Mouse (Mus musculus) kidney, postnatal 0 days (tissue): ENCODE results near the gene Sntb2. TPM values are rescaled to one million over a fixed set of nuclear protein-coding genes. Genes with fewer than 3 reads are reported as not detected.

Experiments used
- ATAC-seq: fragments of 200-750 bp; cut with Nextera tagmentation; replicated peaks from 2 replicates; pipeline ENCODE4 v1.8.0; 2017; ENCODE audit warnings: low read depth, moderate number of reproducible peaks, moderate TSS enrichment, moderate library complexity; ENCODE audit not compliant: low FRiP score
- DNase-seq: peaks from one replicate; pipeline ENCODE4 v3.0.0-alpha.2; 2016; ENCODE audit warnings: low spot score
- H3K27ac ChIP-seq: fragments of 300-500 bp; sonication (generic); 2 replicates; pipeline ENCODE4 v1.5.1; 2014; ENCODE audit warnings: mild to moderate bottlenecking
- H3K27me3 ChIP-seq: fragments of 300-500 bp; sonication (generic); 2 replicates; pipeline ENCODE4 v1.6.1; 2014; ENCODE audit warnings: low read length, mixed read lengths; ENCODE audit not compliant: insufficient read depth
- H3K36me3 ChIP-seq: fragments of 300-500 bp; sonication (generic); 2 replicates; pipeline ENCODE4 v1.6.1; 2014; ENCODE audit warnings: low read length, mixed read lengths; ENCODE audit not compliant: insufficient read depth
- H3K4me1 ChIP-seq: fragments of 300-500 bp; sonication (generic); replicated peaks from 2 replicates; pipeline ENCODE4 v1.6.1; 2014; ENCODE audit warnings: antibody characterized with exemption, low read length, mixed read lengths; ENCODE audit not compliant: insufficient read depth
- H3K4me2 ChIP-seq: fragments of 300-500 bp; sonication (generic); 2 replicates; pipeline ENCODE4 v1.6.1; 2014; ENCODE audit warnings: mild to moderate bottlenecking, low read length, moderate library complexity, mixed read lengths
- H3K4me3 ChIP-seq: fragments of 300-500 bp; sonication (generic); replicated peaks from 2 replicates; pipeline ENCODE4 v1.5.1; 2014; ENCODE audit warnings: low read depth, low read length
- H3K9ac ChIP-seq: fragments of 300-500 bp; sonication (generic); 2 replicates; pipeline ENCODE4 v1.6.1; 2014; ENCODE audit warnings: low read depth, low read length
- H3K9me3 ChIP-seq: fragments of 300-500 bp; sonication (generic); replicated peaks from 2 replicates; pipeline ENCODE4 v1.6.1; 2016; ENCODE audit warnings: low read length, inconsistent platforms, mixed read lengths
- CTCF ChIP-seq: IDR thresholded peaks from 2 replicates; pipeline ENCODE4 v1.5.1; 2016; ENCODE audit warnings: antibody characterized with exemption, low read depth, mild to moderate bottlenecking, moderate library complexity
- WGBS: fragments of 180-500 bp; shearing (Covaris S2); extraction: QIAGEN DNeasy Blood & Tissue Kit; methylation state at CpG from one replicate; pipeline ENCODE4 v1.1.7; 2014; 5-methylcytosine and 5-hydroxymethylcytosine counted together
- polyA plus RNA-seq: library from polyadenylated mRNA; unstranded; fragments of >200 nt; fragmentation: Nextera tagmentation; extraction: Ambion mirVana; gene quantifications from 2 replicates; pipeline ENCODE4 v1.2.1, GENCODE M21; 2015

The Sntb2 gene
- 10.1 and 10.5 TPM in 2 replicates for polyA plus RNA-seq

- H3K9me3 ChIP-seq = no peaks in the 10 kb centered on the region
- ATAC-seq = peak; percentile 74
- H3K9ac ChIP-seq = peak within 1 kb of the TSS; percentile 95
- H3K36me3 ChIP-seq = no peaks in the 10 kb centered on the region
- 2% methylated on average over 37 of the region's 41 CpGs for WGBS
- peak within 1 kb of the TSS; percentile 94 for H3K27ac ChIP-seq
- DNase-seq = peak; percentile 94
- peak within 1 kb of the TSS; percentile 97 for H3K4me3 ChIP-seq
- peaks cover 8% of the 10 kb centered on the region for H3K4me1 ChIP-seq
- TF ChIP-seq CTCF = 0 out of 2 replicates have a peak, but pooled peaks have one; percentile 6
- H3K4me2 ChIP-seq = peak within 1 kb of the TSS; percentile 92
- no peaks in the 10 kb centered on the region for H3K27me3 ChIP-seq
Observed at GRCm38 (mm10) chr8:106935324-106935869, at the start of gene Sntb2. Sntb2 (plus strand) TSS chr8:106935750.

DNA sequence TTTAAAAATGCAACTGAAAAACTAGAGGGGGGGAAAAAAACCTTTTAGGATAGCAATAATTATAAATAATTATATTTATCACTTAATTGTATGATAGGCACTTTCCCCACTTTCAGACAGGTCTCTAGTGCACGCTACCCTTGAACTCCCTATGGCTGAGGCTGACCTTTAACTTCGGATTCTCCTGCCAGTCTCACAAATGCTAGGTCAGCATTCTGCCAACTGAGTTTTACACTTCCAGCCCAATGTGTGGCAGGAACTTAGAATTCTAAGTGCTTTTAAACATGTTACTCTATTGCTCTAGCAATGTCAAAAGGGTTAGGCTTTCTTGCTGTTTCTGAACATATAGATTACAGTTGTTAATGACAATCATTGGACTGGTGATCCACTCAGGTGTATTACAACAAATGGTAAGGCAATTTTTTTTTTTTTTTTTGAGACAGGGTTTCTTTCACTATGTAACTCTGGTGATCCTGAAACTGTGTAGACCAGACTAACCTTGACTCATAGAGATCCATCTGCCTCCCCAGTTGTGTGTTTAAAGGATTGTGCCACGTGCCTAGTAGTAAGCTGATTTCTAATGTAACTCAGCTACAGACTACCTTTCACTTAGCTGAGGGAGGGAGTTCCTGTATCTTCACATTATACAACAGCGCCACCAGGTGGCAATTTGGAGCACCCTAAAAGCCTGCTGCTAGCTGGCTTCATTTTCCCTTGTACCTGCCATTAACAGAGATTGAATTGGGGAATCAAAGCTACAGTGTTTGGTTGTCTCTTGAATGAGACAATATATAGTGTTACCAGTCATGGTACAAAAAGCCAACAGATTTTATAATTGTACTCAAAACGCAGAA is 48.0 kb upstream of the Sntb2 start:
- no peak overlapping the region for H3K4me3 ChIP-seq
- ATAC-seq = 0 out of 2 replicates have a peak, but pooled peaks have one; percentile 35
- no peak overlapping the region for H3K4me2 ChIP-seq
- peaks cover 10% of the 10 kb centered on the region; the same call in 1 of the 2 replicates for H3K4me1 ChIP-seq
- 35% methylated on average over 5 of the region's 5 CpGs for WGBS
- H3K27me3 ChIP-seq = no peaks in the 10 kb centered on the region
- peak; percentile 94 for TF ChIP-seq CTCF
- H3K9me3 ChIP-seq = no peaks in the 10 kb centered on the region
- H3K9ac ChIP-seq = no peak overlapping the region
- peaks cover 25% of the 10 kb centered on the region for H3K36me3 ChIP-seq
- H3K27ac ChIP-seq = no peak overlapping the region
- DNase-seq = peak; percentile 94

DNA sequence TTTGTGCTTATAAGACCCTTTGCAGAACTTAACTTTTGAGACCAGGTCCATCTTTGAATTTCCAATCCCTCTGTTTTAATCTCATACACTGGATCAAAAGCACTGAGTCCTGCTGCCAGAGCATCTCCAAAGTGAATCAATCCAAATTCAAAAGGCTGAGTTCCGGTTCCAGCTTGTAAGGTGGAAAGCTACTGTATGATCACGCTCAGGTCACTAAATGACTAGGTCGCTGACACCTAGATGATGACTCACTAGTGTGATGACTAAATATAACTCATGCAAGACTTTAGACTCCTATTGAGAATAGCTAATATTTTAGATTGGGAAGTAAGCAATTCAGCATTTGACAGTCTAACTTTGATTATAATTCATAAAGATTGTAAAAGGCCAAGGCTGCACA is 46.7 kb upstream of the Sntb2 start:
- no peak for TF ChIP-seq CTCF
- WGBS = 73% methylated on average over 3 of the region's 3 CpGs
- no peaks in the 10 kb centered on the region for H3K27me3 ChIP-seq
- peaks cover 19% of the 10 kb centered on the region for H3K36me3 ChIP-seq
- H3K27ac ChIP-seq = no peak overlapping the region
- H3K9me3 ChIP-seq = no peaks in the 10 kb centered on the region
- H3K4me3 ChIP-seq = no peak overlapping the region
- H3K4me2 ChIP-seq = no peak overlapping the region
- no peak overlapping the region for H3K9ac ChIP-seq
- no peak for ATAC-seq
- peaks cover 10% of the 10 kb centered on the region; the same call in 1 of the 2 replicates for H3K4me1 ChIP-seq
- no peak for DNase-seq

GRCm38 (mm10) chr8:106892210-106892805 is 43.2 kb upstream of the Sntb2 start:
- WGBS = under 1% methylated on average over 15 of the region's 15 CpGs
- H3K27me3 ChIP-seq = no peaks in the 10 kb centered on the region
- H3K9ac ChIP-seq = peak overlapping the region; percentile 96
- H3K4me2 ChIP-seq = peak overlapping the region; percentile 70
- DNase-seq = peak; percentile 85
- peaks cover 10% of the 10 kb centered on the region; the same call in 1 of the 2 replicates for H3K4me1 ChIP-seq
- H3K36me3 ChIP-seq = peaks cover 5% of the 10 kb centered on the region; the same call in 1 of the 2 replicates
- TF ChIP-seq CTCF = no peak
- H3K9me3 ChIP-seq = no peaks in the 10 kb centered on the region
- H3K4me3 ChIP-seq = peak overlapping the region; percentile 65
- H3K27ac ChIP-seq = peak overlapping the region; percentile 96
- no peak for ATAC-seq

DNA sequence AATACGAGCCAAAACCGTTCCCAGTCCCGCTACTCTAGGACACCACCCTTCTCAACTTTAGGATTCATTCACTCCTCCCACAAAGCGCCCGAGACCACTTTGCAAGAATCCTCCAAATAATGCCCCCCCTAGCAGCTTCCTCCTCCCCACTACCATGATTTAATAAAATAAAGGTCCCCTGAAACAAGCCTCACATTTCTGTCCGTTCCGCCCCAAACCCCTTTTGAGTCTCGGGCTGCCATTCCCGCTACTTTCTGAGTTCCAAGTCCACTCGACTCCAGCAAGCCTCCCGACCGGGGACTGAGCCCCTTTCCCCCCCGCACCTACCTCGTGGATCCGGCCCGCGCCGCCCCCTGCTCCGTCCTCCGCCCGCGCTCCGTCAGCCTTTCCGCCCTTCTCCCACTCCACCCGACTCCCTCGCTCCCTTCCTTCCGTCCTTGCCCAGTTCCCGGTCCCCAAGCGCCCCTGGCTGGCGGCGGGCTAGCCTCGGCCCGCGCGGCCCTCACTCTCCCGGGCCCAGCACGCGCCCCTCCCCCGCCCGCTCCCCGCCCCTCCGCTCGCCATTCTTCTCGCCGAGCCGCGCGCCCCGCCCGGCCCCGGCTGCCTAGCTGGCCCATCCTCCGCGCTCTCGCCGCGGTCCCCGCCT is 42.6 kb upstream of the Sntb2 start:
- Histone ChIP-seq H3K4me1 (peaks cover 10% of the 10 kb centered on the region; the same call in 1 of the 2 replicates), H3K36me3 (peaks cover 5% of the 10 kb centered on the region; the same call in 1 of the 2 replicates), H3K4me3 (peak overlapping the region; percentile 65), H3K27ac (peak overlapping the region; percentile 96), H3K4me2 (peak overlapping the region; percentile 70), H3K9ac (peak overlapping the region; percentile 96), H3K9me3 (no peaks in the 10 kb centered on the region), H3K27me3 (no peaks in the 10 kb centered on the region)
- DNase-seq = peak; percentile 64
- peak; percentile 72 for ATAC-seq
- WGBS = under 1% methylated on average over 56 of the region's 57 CpGs
- TF ChIP-seq CTCF = no peak
